Mouse (Mus musculus): ENCODE measurements around the gene Efl1. TPM values are rescaled to one million over a fixed set of nuclear protein-coding genes. Genes with fewer than 3 reads are reported as not detected.
"Not testable (repeated sequence)": the region's sequence is repeated elsewhere in the genome, so short reads cannot be mapped to it uniquely, and the experiment has no call there.

Efl1 gene
- total RNA-seq, 2 experiments from 2014 or later, result 16.0 to 16.1 TPM

DNA sequence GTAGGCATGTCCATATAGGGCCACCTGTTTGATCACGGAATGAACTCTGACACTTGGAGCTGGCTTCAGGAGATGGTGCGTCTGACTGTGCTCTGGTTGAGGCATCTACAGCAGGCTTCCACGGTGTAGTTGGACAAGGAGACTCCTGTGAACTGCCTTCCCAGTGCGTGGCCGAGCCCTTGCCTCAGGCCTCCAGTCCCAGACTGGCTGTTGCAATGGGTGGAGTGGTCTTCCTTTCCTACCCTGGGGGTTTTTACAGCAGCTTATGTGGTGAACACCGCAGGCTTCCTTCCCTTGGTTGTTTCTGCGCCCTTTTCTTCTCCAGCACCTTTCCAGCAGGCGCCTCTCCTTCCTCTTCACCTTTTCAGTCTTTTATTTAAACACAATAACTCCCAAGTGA, 100.8 kb downstream of the Efl1 start:
- intact Hi-C loops (cut with DNase I), result no loop called here
- DNase-seq (ENCODE audit: low spot score in 2 of 2), result no peak

GRCm38 (mm10) chr7:82752171-82753085, 104.0 kb downstream of the Efl1 start:
- intact Hi-C loops (cut with DNase I), result no loop called here
- DNase-seq (ENCODE audit: low spot score in 2 of 2), result no peak

DNA sequence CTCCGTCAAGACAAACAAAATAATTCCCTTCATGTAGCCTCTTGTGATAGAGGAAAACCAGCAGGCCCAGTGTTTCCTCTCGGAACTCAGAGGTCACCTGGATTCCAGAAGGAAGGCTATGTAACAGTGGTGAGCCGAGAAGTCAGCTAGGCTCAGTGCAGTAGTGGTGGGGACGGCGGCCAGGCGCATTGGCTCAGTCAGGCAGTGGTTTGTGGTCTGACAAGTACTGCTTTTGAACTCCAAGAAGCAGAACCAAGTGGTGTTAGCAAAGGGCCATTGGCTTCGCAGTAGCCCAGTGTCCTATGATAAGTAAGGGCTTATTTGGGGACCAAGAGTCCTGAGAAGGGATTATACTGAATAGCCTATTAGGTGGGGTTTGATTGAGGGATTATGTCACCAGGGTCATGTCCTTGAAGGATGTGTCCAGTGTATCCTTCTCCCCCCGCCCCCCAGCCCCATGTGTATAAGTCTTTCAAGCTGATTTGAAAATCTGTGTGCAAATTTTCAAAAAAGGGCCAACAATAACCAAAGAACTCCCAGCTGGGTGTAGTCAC, 107.3 kb downstream of the Efl1 start:
- DNase-seq (ENCODE audit: low spot score in 2 of 2), result no peak
- intact Hi-C loops (cut with DNase I), result no loop called here

DNA sequence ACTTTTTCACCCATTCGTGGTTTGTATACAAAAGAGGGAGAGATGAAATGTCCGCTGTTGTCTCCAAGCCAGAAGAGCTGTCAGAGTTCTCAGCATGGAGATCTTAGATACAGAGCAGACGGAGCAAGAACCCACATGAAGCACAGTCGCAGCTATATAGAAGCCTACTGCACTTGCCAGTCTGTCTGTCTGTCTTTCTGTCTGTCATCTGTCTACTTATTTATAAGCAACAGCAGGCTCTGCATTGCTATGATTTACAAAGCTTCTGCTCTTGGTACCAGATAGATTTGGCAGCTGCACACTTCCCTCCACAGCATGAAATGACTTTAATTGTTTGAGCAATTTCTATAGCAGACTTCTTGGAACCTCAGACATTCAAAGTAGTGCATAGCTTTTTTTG, 110.1 kb downstream of the Efl1 start:
- intact Hi-C loops (cut with DNase I), result no loop called here
- no peak for DNase-seq (ENCODE audit: low spot score in 2 of 2)

GRCm38 (mm10) chr7:82759091-82759490, 110.7 kb downstream of the Efl1 start:
- intact Hi-C loops (cut with DNase I), result no loop called here

DNA sequence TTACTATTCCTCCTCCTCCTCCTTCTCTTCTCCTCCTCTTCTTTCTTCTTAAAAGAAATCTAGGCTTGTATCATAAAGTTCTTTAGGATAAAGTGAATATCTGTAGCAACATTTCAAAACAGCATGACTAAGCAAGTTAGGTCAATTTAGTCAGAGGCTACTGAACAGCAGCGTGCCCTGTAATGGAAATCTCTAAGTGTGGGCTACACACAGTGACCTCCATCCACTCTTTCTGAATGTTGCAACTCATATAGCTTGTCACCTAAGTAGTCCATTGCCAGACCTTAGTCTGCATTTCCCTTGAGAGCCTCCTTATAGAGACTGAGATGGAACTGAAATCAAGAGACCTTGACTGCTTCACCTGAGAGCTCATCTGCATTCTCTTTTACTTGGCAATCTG, 116.5 kb downstream of the Efl1 start:
- no peak for DNase-seq (ENCODE audit: low spot score in 2 of 2)
- intact Hi-C loops (cut with DNase I), result no loop called here

More at GRCm38 (mm10) chr7:82759091-82759490, 110.7 kb downstream of the Efl1 start:
- no peak for DNase-seq (ENCODE audit: low spot score in 2 of 2)

- DNase-seq (ENCODE audit: low spot score in 2 of 2), result no peak
- intact Hi-C loops (cut with DNase I), result no loop called here
Measured at GRCm38 (mm10) chr7:82766623-82767022, 118.2 kb downstream of the Efl1 start.

DNA sequence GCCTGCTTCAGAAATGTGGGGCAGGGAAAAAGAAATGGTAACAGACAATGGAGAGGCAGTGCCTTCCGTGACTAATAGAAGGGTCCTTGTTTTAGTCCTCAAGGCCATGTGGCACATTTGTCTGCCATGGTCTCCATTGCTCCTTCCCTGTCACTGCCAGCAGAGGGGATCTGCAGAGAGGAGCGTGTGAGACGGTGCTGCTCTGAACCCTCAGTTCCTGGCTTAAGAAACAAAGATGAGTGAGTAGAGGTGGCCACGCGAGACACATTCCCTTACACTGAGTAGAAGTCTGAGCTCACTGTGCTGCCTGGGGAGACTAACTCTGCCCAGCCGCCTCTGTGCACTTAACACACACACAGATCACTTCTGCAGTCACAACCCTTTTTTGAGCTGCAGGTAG, 121.8 kb downstream of the Efl1 start:
- intact Hi-C loops (cut with DNase I), result no loop called here
- DNase-seq (ENCODE audit: low spot score in 2 of 2), result no peak

DNA sequence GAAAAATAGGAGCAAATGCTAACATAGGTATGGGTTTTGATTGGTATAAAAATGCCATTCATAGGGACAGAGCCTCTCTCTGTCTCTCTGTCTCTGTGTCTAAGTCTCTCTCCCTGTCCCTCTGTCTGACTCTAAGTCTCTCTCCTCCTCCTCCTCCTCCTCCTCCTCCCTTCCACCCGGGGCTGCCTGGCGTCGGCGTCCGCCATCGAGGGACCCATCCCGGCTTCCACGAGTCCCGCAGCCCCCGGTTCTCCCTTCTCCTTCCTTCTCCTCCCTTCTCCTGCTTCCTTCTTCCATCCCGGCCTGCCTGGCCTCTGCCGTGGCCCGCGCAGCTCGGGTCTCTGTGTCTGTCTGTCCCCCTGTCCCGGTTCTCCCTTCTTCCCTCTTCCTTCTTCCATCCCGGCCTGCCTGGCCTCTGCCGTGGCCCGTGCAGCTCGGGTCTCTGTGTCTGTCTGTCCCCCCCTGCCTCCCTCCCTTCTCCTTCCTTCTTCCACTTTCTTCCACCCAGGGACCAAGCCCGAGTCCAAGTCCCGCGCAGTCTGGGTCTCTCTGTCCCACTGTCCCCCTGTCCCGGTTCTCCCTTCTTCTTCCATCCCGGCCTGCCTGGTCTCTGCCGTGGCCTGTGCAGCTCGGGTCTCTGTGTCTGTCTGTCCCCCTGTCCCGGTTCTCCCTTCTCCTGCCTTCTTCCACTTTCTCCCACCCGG, 122.7 kb downstream of the Efl1 start:
- DNase-seq (ENCODE audit: low spot score in 2 of 2); intact Hi-C loops (cut with DNase I): not testable (repeated sequence)

GRCm38 (mm10) chr7:82771661-82772021, 123.2 kb downstream of the Efl1 start:
- intact Hi-C loops (cut with DNase I); DNase-seq (ENCODE audit: low spot score in 2 of 2): not testable (repeated sequence)

DNA sequence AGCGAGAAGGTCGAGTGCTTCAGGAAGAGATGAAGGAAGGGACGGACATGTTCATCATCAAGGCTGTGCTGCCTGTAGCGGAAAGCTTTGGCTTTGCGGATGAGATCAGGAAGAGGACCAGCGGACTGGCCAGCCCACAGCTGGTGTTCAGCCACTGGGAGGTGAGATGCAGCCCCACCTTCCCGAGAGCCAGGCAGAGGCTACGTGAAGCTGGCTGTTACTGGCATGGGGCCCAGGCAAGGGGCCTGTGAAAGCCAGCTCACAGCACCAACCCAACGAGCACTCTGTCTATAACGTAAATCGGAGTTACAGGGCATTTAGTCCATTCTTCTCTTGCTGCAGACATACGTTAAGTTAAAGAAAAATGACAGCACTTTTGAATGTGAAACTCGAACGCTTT, 124.1 kb downstream of the Efl1 start:
- intact Hi-C loops (cut with DNase I), result no loop called here
- DNase-seq (ENCODE audit: low spot score in 2 of 2), result no peak

DNA sequence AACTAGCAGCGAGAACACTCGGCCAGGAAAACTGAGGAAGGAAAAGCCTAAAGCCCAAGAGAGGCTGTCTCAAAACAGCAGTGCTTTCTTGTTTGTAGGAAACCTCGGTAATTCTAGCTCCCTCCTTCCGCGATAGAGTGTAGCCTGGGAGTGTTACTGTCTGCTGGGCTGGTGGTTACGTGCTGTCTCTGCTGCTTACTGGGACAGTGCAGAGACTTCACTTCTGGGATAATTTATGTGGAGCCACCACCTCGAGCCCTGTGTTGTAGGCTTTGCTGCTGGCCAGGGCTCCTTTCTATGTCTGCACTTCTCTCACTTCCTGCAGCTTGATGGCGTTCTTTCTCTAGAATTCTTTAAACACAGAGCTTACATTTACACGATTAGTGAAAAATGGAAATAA, 124.7 kb downstream of the Efl1 start:
- no peak for DNase-seq (ENCODE audit: low spot score in 2 of 2)
- intact Hi-C loops (cut with DNase I), result no loop called here

GRCm38 (mm10) chr7:82773884-82774283, 125.5 kb downstream of the Efl1 start:
- intact Hi-C loops (cut with DNase I), result no loop called here
- no peak for DNase-seq (ENCODE audit: low spot score in 2 of 2)

DNA sequence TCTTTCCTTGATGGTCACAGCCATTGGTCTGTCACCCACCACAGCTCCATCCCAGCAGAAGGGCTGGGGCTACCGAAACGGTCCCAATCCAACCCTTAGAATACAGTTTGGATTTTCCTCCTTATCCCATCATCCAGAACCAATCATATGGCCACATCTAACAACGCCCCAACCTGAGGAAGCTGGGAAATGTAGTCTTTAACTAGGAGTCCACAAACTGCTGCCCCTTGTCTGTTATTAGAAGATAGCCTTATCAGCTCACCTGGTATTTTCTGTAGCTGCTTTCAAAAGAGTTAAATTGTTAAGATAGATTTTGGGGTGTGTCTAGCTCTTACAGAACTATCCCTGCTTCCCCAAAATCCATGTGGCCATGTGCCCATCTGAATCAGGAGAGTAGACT, 126.7 kb downstream of the Efl1 start:
- no peak for DNase-seq (ENCODE audit: low spot score in 2 of 2)
- intact Hi-C loops (cut with DNase I), result no loop called here

GRCm38 (mm10) chr7:82783071-82783470, 134.7 kb downstream of the Efl1 start:
- intact Hi-C loops (cut with DNase I), result no loop called here
- no peak for DNase-seq (ENCODE audit: low spot score in 2 of 2)

GRCm38 (mm10) chr7:82783693-82784092, 135.3 kb downstream of the Efl1 start:
- no peak for DNase-seq (ENCODE audit: low spot score in 2 of 2)
- intact Hi-C loops (cut with DNase I), result no loop called here

DNA sequence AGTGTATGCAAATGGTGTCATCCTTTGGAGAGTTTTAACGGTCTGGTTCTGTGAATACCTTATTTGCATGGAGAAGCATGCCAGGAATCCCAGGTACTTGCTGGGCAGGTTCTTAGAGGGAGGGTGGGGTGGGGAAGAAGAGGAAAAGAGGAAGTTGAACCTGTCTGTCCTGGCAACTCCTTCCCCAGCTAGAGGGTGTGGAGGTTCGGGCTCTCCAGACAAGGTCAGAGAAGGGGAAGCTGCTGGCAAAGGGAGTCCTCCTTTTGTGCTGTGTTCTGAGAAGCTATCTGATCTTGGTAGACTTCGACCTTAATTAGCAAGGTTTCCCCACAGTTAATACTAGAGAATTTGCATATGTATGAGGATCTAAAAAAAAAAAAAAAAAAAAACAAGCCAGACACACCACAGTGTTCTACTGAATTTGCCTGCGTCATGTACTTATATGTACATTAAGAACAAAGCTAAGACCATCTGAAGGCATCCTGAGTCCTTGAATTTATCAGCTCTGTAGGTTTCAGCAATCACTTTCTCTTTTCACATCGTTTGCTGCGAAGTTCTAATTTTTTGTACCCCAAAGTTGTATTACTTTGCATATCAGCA, 137.0 kb downstream of the Efl1 start:
- no peak for DNase-seq (ENCODE audit: low spot score in 2 of 2)
- intact Hi-C loops (cut with DNase I), result no loop called here

DNA sequence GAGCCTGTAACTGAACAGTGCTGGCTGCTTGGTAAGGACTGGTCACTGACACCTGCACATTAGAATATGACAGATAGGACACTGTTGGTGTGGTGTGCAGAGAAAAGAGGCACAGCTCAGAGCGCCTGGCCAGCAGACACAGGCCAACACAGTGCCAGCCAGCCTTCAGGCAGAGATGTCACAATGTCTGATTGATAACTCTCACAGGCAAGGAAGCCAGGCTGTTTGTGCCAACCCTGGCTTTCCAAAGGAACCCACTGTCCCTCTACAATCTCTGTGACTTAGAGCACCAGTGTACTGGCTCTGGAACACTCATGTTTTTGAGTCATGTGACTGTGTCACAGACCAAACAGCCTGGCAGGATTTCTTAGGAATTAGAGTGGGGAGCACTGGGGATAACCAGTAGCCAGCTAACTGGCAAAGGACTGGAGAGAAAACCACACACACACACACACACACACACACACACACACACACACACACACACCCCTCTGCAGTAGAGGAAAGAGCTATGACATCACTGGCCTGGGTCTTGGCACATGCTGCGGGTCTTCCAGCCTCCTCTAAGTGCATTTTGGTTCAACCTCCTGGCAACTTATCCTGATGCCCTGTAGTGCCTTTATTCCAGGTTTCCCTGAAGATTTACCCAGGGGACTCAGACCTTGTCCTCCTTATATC, 137.7 kb downstream of the Efl1 start:
- intact Hi-C loops (cut with DNase I), result no loop called here
- peak in 1 of 2 experiments; percentile 10 for DNase-seq (ENCODE audit: low spot score in 2 of 2)

DNA sequence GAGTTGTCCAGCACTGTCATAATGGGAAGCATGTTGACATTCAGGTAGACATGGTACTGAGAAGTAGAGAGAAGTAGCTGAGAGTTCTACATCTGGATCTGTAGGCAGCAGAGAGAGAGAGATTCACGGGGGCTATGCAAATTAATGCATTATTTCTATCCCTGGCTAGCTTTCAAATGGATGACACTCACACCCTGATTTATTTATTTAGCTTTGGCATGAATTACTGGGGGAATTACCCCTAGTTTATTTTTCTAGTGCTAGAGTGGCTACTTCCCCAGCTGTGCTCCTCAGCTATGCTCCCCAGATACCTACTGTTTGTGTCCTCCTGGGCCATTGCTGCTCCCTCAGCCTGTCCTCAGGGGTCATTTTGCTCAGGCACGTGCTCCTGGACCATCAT, 144.2 kb downstream of the Efl1 start:
- DNase-seq (ENCODE audit: low spot score in 2 of 2), result no peak
- intact Hi-C loops (cut with DNase I), result no loop called here

- DNase-seq (ENCODE audit: low spot score in 2 of 2), result no peak
- intact Hi-C loops (cut with DNase I), result no loop called here
Measured at GRCm38 (mm10) chr7:82793111-82793510, 144.7 kb downstream of the Efl1 start.
